Mouse (Mus musculus): ENCODE results near the gene Ebf3. TPM values are rescaled to one million over a fixed set of nuclear protein-coding genes. Genes with fewer than 3 reads are reported as not detected.

The Ebf3 gene
- polyA plus RNA-seq, 1 experiment, result 1.9 TPM

DNA sequence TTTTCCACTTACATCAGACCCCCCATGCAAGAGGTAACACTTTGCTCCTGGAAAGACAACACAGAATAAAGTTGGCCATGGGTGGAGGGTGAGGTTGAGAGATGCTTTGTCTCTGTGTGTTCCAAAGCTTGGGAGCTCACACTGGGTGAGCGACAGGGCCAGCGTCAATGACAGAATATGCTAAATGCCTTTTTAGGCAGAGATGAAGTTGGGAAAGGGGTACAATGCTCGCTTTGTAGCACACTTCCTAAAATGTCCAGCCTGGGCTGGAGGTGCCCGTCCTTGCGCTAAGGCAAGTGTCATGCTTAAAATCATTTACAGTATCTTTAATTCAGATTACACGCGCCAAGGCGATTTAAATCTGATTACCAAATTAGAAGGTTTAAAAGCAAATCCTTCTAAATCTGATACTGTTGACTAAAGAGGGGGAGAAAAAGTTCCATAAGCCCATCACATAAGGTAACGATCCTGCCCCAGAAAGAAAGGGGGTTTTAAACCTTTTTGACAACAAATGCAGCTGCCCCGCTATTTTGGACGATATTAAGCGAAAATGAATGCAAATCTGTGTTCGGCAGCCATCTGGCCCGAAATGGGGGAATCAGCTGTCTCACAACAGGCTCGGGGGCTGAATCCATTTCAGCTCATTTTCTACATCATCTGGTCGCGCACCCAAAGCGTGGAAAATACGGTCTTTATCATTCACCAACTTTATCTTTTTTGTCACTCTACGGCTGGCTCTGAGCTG lies 2.1 kb upstream of the Ebf3 start:
- H3K4me3 ChIP-seq (ENCODE audit: insufficient read depth, low read depth, low read length), result no peak overlapping the region
- H3K27me3 ChIP-seq (replicated peaks; ENCODE audit: control insufficient read depth, insufficient read depth, low read length), result peaks cover 10% of the 10 kb centered on the region
- WGBS, result 17% methylated on average over 20 of the region's 20 CpGs
- H3K27ac ChIP-seq (ENCODE audit: insufficient read depth, low read depth, low read length), result no peak overlapping the region
- TF ChIP-seq CTCF (conservative IDR thresholded peaks at IDR 0.05; ENCODE audit: insufficient read depth, insufficient read length, low read depth, low read length), result no peak
- no peak for TF ChIP-seq POLR2A (IDR thresholded peaks at IDR 0.05; ENCODE audit: low read depth, low read length)
- no peaks in the 10 kb centered on the region for H3K36me3 ChIP-seq (ENCODE audit: control insufficient read depth, insufficient read depth, low read length)
- H3K4me1 ChIP-seq (ENCODE audit: control insufficient read depth, insufficient read depth, low read length), result no peaks in the 10 kb centered on the region
- no peak for DNase-seq

DNA sequence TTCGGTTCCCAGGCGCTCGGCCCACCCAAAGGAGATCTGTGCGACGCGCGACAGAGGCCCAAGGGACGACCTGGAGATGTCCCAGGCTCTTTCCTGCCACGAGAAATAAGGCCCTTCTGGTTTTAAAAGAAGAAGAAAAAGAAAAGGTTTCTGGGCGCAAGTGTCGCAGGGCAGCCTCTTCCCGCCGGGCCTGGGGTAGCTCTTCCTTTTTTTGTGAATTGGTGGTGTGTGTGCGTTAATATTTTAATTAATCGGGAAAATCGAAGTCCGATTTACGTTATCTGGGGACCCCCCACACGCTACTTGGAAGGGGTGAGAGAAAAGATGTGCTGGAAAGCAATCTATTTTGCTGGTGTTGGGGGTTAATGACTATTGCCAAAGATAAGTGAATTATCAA lies 1.3 kb upstream of the Ebf3 start:
- DNase-seq, result no peak
- WGBS, result 14% methylated on average over 19 of the region's 19 CpGs
- no peak overlapping the region for H3K4me3 ChIP-seq (ENCODE audit: insufficient read depth, low read depth, low read length)
- peaks cover 13% of the 10 kb centered on the region for H3K27me3 ChIP-seq (replicated peaks; ENCODE audit: control insufficient read depth, insufficient read depth, low read length)
- no peaks in the 10 kb centered on the region for H3K36me3 ChIP-seq (ENCODE audit: control insufficient read depth, insufficient read depth, low read length)
- no peak overlapping the region for H3K27ac ChIP-seq (ENCODE audit: insufficient read depth, low read depth, low read length)
- H3K4me1 ChIP-seq (ENCODE audit: control insufficient read depth, insufficient read depth, low read length), result no peaks in the 10 kb centered on the region
- TF ChIP-seq POLR2A (IDR thresholded peaks at IDR 0.05; ENCODE audit: low read depth, low read length), result no peak
- no peak for TF ChIP-seq CTCF (conservative IDR thresholded peaks at IDR 0.05; ENCODE audit: insufficient read depth, insufficient read length, low read depth, low read length)

DNA sequence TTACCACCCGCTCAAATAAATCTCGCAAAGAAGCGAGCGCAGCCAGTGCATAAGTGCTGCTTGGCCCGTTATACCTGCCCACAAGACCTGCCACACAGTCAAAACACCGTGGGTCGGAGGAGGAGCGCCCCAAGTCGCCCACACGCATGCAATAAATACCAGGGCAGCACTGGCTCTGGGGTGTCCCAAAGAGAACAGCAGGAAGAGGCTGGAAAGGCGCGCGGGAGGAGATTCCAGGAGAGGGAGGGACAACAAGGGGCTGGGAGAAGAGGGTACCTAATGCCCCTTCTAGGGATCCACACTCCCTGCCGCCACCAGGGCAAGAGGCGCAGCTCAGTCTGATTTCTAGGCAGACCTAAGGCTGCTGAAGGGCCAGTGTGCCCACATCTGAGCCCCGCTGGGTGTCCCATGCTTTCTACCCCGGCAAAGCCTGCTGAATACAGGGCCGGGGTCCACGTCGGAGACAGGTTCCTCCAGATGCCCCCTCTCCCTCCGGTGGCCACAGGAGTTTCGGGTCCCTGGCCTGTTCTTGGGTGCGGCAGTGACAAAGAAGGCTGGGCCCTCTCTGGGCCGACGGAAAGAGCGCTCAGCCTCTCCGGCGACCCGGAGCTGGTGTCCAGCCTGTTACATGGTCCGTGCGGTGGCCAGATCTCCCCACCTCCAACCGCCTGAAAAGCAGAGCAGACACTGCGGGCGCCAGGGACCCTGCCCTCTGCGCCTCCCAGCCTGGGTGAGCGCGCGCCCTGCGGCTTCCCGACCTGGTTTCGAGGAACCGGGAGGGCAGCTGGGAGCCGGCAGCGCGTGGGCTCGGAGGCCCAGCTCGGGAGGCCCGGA lies 682 bp upstream of the Ebf3 start:
- TF ChIP-seq POLR2A (IDR thresholded peaks at IDR 0.05; ENCODE audit: low read depth, low read length), result no peak
- TF ChIP-seq CTCF (conservative IDR thresholded peaks at IDR 0.05; ENCODE audit: insufficient read depth, insufficient read length, low read depth, low read length), result no peak
- peaks cover 19% of the 10 kb centered on the region for H3K27me3 ChIP-seq (replicated peaks; ENCODE audit: control insufficient read depth, insufficient read depth, low read length)
- no peaks in the 10 kb centered on the region for H3K36me3 ChIP-seq (ENCODE audit: control insufficient read depth, insufficient read depth, low read length)
- DNase-seq, result no peak
- WGBS, result 5% methylated on average over 48 of the region's 48 CpGs
- no peaks in the 10 kb centered on the region for H3K4me1 ChIP-seq (ENCODE audit: control insufficient read depth, insufficient read depth, low read length)
- peak overlapping the region; percentile 9; the same call in 1 of the 2 replicates for H3K4me3 ChIP-seq (ENCODE audit: insufficient read depth, low read depth, low read length)
- H3K27ac ChIP-seq (ENCODE audit: insufficient read depth, low read depth, low read length), result no peak overlapping the region

DNA sequence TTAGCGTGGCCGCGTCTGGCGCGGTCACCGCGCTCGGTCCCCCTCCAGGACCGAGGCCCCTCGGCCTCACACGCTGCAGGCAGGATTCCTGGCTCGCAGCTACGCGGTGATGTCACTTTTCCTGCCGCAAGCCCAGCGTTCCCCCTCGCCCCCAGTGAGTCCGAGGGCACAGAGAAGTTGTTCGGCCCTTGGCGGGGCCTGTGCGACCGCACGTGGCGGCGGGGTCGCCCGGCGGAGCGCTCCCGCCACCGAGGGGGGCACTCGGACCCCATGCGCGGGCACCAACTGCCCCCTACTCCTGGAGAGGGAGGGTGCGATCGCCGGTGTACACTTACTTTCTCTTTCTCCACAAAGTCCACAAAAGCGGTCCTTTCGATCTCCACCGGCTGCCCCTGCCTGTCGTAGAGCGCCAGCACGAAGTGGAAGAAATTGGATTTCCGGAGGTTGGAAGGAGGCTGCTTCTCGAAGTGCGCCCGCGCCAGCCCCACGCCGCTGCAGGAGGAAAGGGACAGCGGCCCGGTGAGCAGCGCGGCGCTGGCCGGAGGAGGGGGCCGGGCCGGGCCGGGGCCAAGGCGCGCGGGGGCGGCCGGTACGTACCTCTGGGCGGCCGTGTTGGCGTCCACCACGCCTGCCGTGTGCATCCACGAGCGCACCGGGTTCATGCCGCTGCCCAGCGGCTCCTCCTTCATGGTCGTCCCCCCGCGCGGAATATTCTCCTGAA lies 902 bp downstream of the Ebf3 start:
- Histone ChIP-seq H3K4me3 (ENCODE audit: insufficient read depth, low read depth, low read length) (peak overlapping the region; percentile 59), H3K27me3 (replicated peaks; ENCODE audit: control insufficient read depth, insufficient read depth, low read length) (peaks cover 27% of the 10 kb centered on the region), H3K4me1 (ENCODE audit: control insufficient read depth, insufficient read depth, low read length) (no peaks in the 10 kb centered on the region), H3K36me3 (ENCODE audit: control insufficient read depth, insufficient read depth, low read length) (no peaks in the 10 kb centered on the region), H3K27ac (ENCODE audit: insufficient read depth, low read depth, low read length) (no peak overlapping the region)
- WGBS, result 2% methylated on average over 79 of the region's 79 CpGs
- no peak for DNase-seq
- TF ChIP-seq POLR2A (IDR thresholded peaks at IDR 0.05; ENCODE audit: low read depth, low read length) (no peak), CTCF (conservative IDR thresholded peaks at IDR 0.05; ENCODE audit: insufficient read depth, insufficient read length, low read depth, low read length) (no peak)

GRCm38 (mm10) chr7:137312933-137313182 lies 1.4 kb downstream of the Ebf3 start:
- no peaks in the 10 kb centered on the region for H3K36me3 ChIP-seq (ENCODE audit: control insufficient read depth, insufficient read depth, low read length)
- H3K27me3 ChIP-seq (replicated peaks; ENCODE audit: control insufficient read depth, insufficient read depth, low read length), result peaks cover 27% of the 10 kb centered on the region
- DNase-seq, result no peak
- H3K27ac ChIP-seq (ENCODE audit: insufficient read depth, low read depth, low read length), result no peak overlapping the region
- peak overlapping the region; percentile 59 for H3K4me3 ChIP-seq (ENCODE audit: insufficient read depth, low read depth, low read length)
- 9% methylated on average over 10 of the region's 10 CpGs for WGBS
- TF ChIP-seq POLR2A (IDR thresholded peaks at IDR 0.05; ENCODE audit: low read depth, low read length) (no peak), CTCF (conservative IDR thresholded peaks at IDR 0.05; ENCODE audit: insufficient read depth, insufficient read length, low read depth, low read length) (no peak)
- no peaks in the 10 kb centered on the region for H3K4me1 ChIP-seq (ENCODE audit: control insufficient read depth, insufficient read depth, low read length)

GRCm38 (mm10) chr7:137312166-137312932 lies 1.9 kb downstream of the Ebf3 start:
- H3K27me3 ChIP-seq (replicated peaks; ENCODE audit: control insufficient read depth, insufficient read depth, low read length), result peaks cover 27% of the 10 kb centered on the region
- H3K36me3 ChIP-seq (ENCODE audit: control insufficient read depth, insufficient read depth, low read length), result no peaks in the 10 kb centered on the region
- WGBS, result 28% methylated on average over 17 of the region's 17 CpGs
- no peak overlapping the region for H3K4me3 ChIP-seq (ENCODE audit: insufficient read depth, low read depth, low read length)
- H3K27ac ChIP-seq (ENCODE audit: insufficient read depth, low read depth, low read length), result no peak overlapping the region
- TF ChIP-seq POLR2A (IDR thresholded peaks at IDR 0.05; ENCODE audit: low read depth, low read length), result no peak
- no peak for TF ChIP-seq CTCF (conservative IDR thresholded peaks at IDR 0.05; ENCODE audit: insufficient read depth, insufficient read length, low read depth, low read length)
- DNase-seq, result no peak
- H3K4me1 ChIP-seq (ENCODE audit: control insufficient read depth, insufficient read depth, low read length), result no peaks in the 10 kb centered on the region
